Mouse (Mus musculus) CH12.LX (cell line): ENCODE measurements around the gene Ascl2. TPM values are rescaled to one million over a fixed set of nuclear protein-coding genes. Genes with fewer than 3 reads are reported as not detected.

Experiments
- DNase-seq: peaks from one replicate; pipeline ENCODE4 v3.0.0-alpha.2; 2013; ENCODE audit errors: extremely low read depth
- H3K27ac ChIP-seq: 2 replicates; pipeline ENCODE4 v1.5.1; 2012; ENCODE audit warnings: low read depth, mild to moderate bottlenecking, control low read depth, moderate library complexity; ENCODE audit not compliant: insufficient read depth
- H3K27me3 ChIP-seq: replicated peaks from 2 replicates; pipeline ENCODE3; 2012; ENCODE audit warnings: inconsistent platforms
- H3K36me3 ChIP-seq, 2 experiments: replicated peaks in 1 of 2; 2 replicates each; pipeline versions ENCODE3 to v1.6.1; 2012; ENCODE audit warnings: inconsistent platforms in 1 of 2, low read length in 1 of 2, mild to moderate bottlenecking in 1 of 2, mixed read lengths in 1 of 2, moderate library complexity in 1 of 2; ENCODE audit not compliant: control insufficient read depth in 1 of 2, insufficient read depth in 1 of 2
- H3K4me1 ChIP-seq, 2 experiments: 2 replicates each; pipeline ENCODE4 v1.6.1; 2012; ENCODE audit warnings: inconsistent platforms in 1 of 2, moderate library complexity in 1 of 2; ENCODE audit not compliant: insufficient read depth in 2 of 2, control insufficient read depth in 1 of 2
- H3K4me2 ChIP-seq: 2 replicates; pipeline ENCODE4 v1.6.1; 2012; ENCODE audit warnings: low read depth, mild to moderate bottlenecking, control low read depth; ENCODE audit not compliant: poor library complexity, insufficient read depth, severe bottlenecking
- H3K4me3 ChIP-seq, 3 experiments: fragments of 150-350 bp in 1 of 3; sonication (generic) in 1 of 3; replicated peaks in 1 of 3; 2 replicates each; pipeline versions ENCODE3 to v1.5.1; 2011 to 2012; ENCODE audit warnings: low read depth in 2 of 3, low read length in 2 of 3, mild to moderate bottlenecking in 2 of 3, moderate library complexity in 2 of 3, control low read depth in 1 of 3, improper control_type of control experiment in 1 of 3, inconsistent platforms in 1 of 3, mixed read lengths in 1 of 3; ENCODE audit not compliant: poor library complexity in 1 of 3
- H3K79me2 ChIP-seq: replicated peaks from 2 replicates; pipeline ENCODE4 v1.6.1; 2012; ENCODE audit warnings: mild to moderate bottlenecking, moderate library complexity; ENCODE audit not compliant: control insufficient read depth, poor library complexity, insufficient read depth, severe bottlenecking; ENCODE audit errors: extremely low read depth
- H3K9ac ChIP-seq: 2 replicates; pipeline ENCODE4 v1.6.1; 2012; ENCODE audit warnings: low read depth, mild to moderate bottlenecking, control low read depth, moderate library complexity; ENCODE audit not compliant: insufficient read depth
- H3K9me3 ChIP-seq: replicated peaks from 2 replicates; pipeline ENCODE3; 2012; ENCODE audit warnings: low read length, inconsistent platforms, mixed read lengths
- BHLHE40 ChIP-seq: IDR thresholded peaks from 2 replicates; pipeline ENCODE4 v1.6.1; 2011; ENCODE audit warnings: mild to moderate bottlenecking, low read depth, low read length, improper control_type of control experiment
- CHD1 ChIP-seq: IDR thresholded peaks from 2 replicates; pipeline ENCODE4 v1.6.1; 2012; ENCODE audit warnings: low read depth, low read length, improper control_type of control experiment, inconsistent platforms
- CTCF ChIP-seq, 2 experiments: IDR thresholded peaks in 1 of 2; conservative IDR thresholded peaks in 1 of 2; 2 replicates each; pipeline ENCODE4 v1.5.1; 2011 to 2012; ENCODE audit warnings: low read depth in 2 of 2, low read length in 2 of 2, improper control_type of control experiment in 1 of 2, inconsistent platforms in 1 of 2, mild to moderate bottlenecking in 1 of 2, moderate library complexity in 1 of 2
- EP300 ChIP-seq: IDR thresholded peaks from 2 replicates; pipeline ENCODE4 v1.6.1; 2011; ENCODE audit warnings: low read length, improper control_type of control experiment
- ETS1 ChIP-seq: conservative IDR thresholded peaks from 2 replicates; pipeline ENCODE4 v1.6.1; 2012; ENCODE audit warnings: low read depth, mild to moderate bottlenecking, inconsistent platforms, low read length, improper control_type of control experiment, moderate library complexity
- IRF4 ChIP-seq: IDR thresholded peaks from 2 replicates; pipeline ENCODE4 v1.6.1; 2014; ENCODE audit warnings: low read depth, mild to moderate bottlenecking, inconsistent platforms, low read length, improper control_type of control experiment
- JUN ChIP-seq: IDR thresholded peaks from 2 replicates; pipeline ENCODE4 v1.6.1; 2011; ENCODE audit warnings: low read depth, mild to moderate bottlenecking, low read length, improper control_type of control experiment, moderate library complexity; ENCODE audit not compliant: insufficient read depth
- MAFK ChIP-seq: IDR thresholded peaks from 2 replicates; pipeline ENCODE4 v1.6.1; 2011; ENCODE audit warnings: low read length, improper control_type of control experiment; ENCODE audit not compliant: insufficient replicate concordance
- MAX ChIP-seq: IDR thresholded peaks from 2 replicates; pipeline ENCODE4 v1.6.1; 2011; ENCODE audit warnings: low read length, improper control_type of control experiment
- MAZ ChIP-seq: IDR thresholded peaks from 2 replicates; pipeline ENCODE4 v1.6.1; 2012; ENCODE audit warnings: low read depth, mild to moderate bottlenecking, inconsistent platforms, low read length, improper control_type of control experiment, moderate library complexity
- NRF1 ChIP-seq: IDR thresholded peaks from 2 replicates; pipeline ENCODE4 v1.6.1; 2014; ENCODE audit warnings: low read depth, mild to moderate bottlenecking, inconsistent platforms, low read length, improper control_type of control experiment, moderate library complexity
- PAX5 ChIP-seq: IDR thresholded peaks from 2 replicates; pipeline ENCODE4 v1.6.1; 2012; ENCODE audit warnings: low read length, inconsistent platforms, mixed read lengths
- SMC3 ChIP-seq: IDR thresholded peaks from 2 replicates; pipeline ENCODE4 v1.6.1; 2011; ENCODE audit warnings: low read depth, low read length, improper control_type of control experiment
- TBP ChIP-seq: conservative IDR thresholded peaks from 2 replicates; pipeline ENCODE4 v1.6.1; 2011; ENCODE audit warnings: low read depth, low read length, improper control_type of control experiment
- UBTF ChIP-seq: IDR thresholded peaks from 2 replicates; pipeline ENCODE4 v1.6.1; 2012; ENCODE audit warnings: low read depth, mild to moderate bottlenecking, inconsistent platforms, low read length, improper control_type of control experiment, moderate library complexity
- USF1 ChIP-seq: IDR thresholded peaks from 2 replicates; pipeline ENCODE4 v1.6.1; 2014; ENCODE audit warnings: low read depth, mild to moderate bottlenecking, inconsistent platforms, low read length, improper control_type of control experiment
- USF2 ChIP-seq: conservative IDR thresholded peaks from 2 replicates; pipeline ENCODE4 v1.6.1; 2011; ENCODE audit warnings: low read depth, low read length, improper control_type of control experiment
- ZC3H11A ChIP-seq: IDR thresholded peaks from 2 replicates; pipeline ENCODE4 v1.6.1; 2012; ENCODE audit warnings: low read depth, mild to moderate bottlenecking, inconsistent platforms, low read length, improper control_type of control experiment
- ZKSCAN1 ChIP-seq: IDR thresholded peaks from 2 replicates; pipeline ENCODE4 v1.6.1; 2012; ENCODE audit warnings: low read depth, inconsistent platforms, low read length, improper control_type of control experiment, borderline replicate concordance
- ZMIZ1 ChIP-seq: IDR thresholded peaks from 2 replicates; pipeline ENCODE4 v1.6.1; 2012; ENCODE audit warnings: low read depth, mild to moderate bottlenecking, inconsistent platforms, low read length, improper control_type of control experiment
- dilution Hi-C: fragments of 300-500 bp; cut with MboI; formaldehyde crosslinking; loops from 2 replicates; pipeline ENCODE4 v1.14.3; 2020; ENCODE audit warnings: low sequenced_read_pairs; ENCODE audit not compliant: extremely low pct_unique_long_range_greater_than_20kb, extremely low pct_ligation_motif_present
- in situ Hi-C: fragments of 300-500 bp; cut with MboI; formaldehyde crosslinking; loops from 3 replicates; pipeline ENCODE4 v1.14.3; 2019; ENCODE audit warnings: low sequenced_read_pairs, low pct_ligation_motif_present, low pct_unique_long_range_greater_than_20kb, mixed read lengths
- polyA plus RNA-seq: library from polyadenylated mRNA; unstranded; fragments of >175 nt; gene quantifications from 2 replicates; pipeline ENCODE4 v1.2.1, GENCODE M21; 2012; ENCODE audit warnings: low read depth; ENCODE audit not compliant: insufficient read length
- total RNA-seq, 2 experiments: library from RNA; depleted of rRNA; stranded (reverse); fragments of 300-350 nt in 1 of 2; fragments of >200 nt in 1 of 2; gene quantifications; 2 replicates each; pipeline ENCODE4 v1.2.3; 2012 to 2014

The Ascl2 gene
- total RNA-seq (2012; rRNA removed) (not detected in 2 replicates), total RNA-seq (2014; rRNA removed) (not detected in 2 replicates), polyA plus RNA-seq (not detected in 2 replicates)

DNA sequence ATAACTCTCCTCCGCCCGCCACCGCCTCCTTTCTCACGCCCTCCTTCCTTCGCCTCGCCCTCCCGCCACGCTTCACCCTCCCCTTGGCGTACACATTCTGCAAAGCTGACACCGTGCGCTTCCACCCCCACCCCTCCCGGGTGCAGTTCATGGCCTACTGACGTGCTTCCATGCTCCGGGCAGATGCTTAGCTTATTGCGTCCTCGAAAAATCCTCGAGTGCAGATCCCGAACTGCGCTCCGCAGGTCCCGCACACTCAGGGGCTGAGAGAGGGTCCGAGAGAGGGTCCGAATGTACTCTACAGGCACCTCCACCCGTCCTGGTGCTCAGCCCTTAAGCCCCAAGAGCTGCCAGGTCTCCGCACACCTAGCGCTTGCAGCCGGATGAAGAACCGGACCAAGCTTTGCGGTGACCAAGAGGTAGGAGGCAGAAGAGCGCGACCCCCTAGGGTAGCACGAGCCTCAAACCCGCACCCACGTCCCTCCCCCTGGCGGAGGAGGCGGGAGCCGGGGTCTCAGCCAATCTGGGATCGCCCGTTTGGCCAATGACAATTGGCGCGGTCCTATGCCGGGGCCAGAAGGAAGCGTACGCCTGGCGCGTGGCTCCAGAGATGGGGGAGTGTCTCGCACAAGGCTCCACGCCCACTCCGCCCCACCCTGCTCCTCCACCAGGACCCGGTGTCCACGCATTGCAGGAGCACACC lies at the start of gene Ascl2:
Gene Ascl2, minus strand, starts transcription at position 456 of the 703 bp plus-strand sequence.
- no peak within 1 kb of the TSS for H3K27ac ChIP-seq
- H3K9ac ChIP-seq: no peak within 1 kb of the TSS
- no peak for TF ChIP-seq JUN
- TF ChIP-seq MAX: no peak
- TF ChIP-seq PAX5: no peak
- TF ChIP-seq USF2: no peak
- TF ChIP-seq ETS1: no peak
- TF ChIP-seq EP300: no peak
- no peak for TF ChIP-seq CHD1
- no peak for TF ChIP-seq BHLHE40
- no peak for TF ChIP-seq MAZ
- TF ChIP-seq ZKSCAN1: no peak
- no peak for TF ChIP-seq MAFK
- no peak for TF ChIP-seq UBTF
- no peak for TF ChIP-seq ZC3H11A
- TF ChIP-seq SMC3: no peak
- peaks cover 16% of the 10 kb centered on the region for H3K9me3 ChIP-seq
- no peak for DNase-seq
- peak within 1 kb of the TSS in 1 of 3 experiments; percentile 48 for H3K4me3 ChIP-seq
- dilution Hi-C loops: no loop called here
- peak within 1 kb of the TSS; percentile 68 for H3K4me2 ChIP-seq
- H3K36me3 ChIP-seq: no peaks in the 10 kb centered on the region
- H3K79me2 ChIP-seq: no peaks in the 10 kb centered on the region
- H3K4me1 ChIP-seq: peaks cover 11 to 12% of the 10 kb centered on the region in 2 experiments; a peak in 3 of 4 replicates
- in situ Hi-C loops: no loop called here
- H3K27me3 ChIP-seq: peaks cover 81% of the 10 kb centered on the region

DNA sequence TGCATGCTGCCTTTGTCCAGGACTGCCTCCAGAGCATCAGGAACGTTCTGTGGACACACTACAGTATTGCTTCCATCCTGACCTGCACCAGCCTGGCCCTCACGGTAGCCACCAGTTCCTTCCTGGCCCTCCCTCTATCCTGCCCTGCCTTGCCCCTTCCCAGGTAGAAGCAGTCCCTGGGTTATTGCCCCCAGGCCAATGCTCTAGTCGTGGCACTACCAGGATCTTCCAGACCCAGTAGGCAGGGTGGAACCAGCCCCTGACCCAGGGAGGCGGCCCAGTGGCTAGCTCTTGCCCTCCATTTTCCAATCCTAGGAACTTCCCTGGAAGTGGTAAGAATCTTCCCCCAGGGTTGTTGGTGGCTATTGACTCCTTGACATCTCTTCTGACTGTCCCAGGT lies 48.1 kb upstream of the Ascl2 start:
- peaks cover 33 to 70% of the 10 kb centered on the region in 2 experiments for H3K4me1 ChIP-seq
- no peak for DNase-seq
- TF ChIP-seq NRF1 (no peak), MAFK (no peak), USF1 (no peak), USF2 (no peak), ZC3H11A (no peak), CTCF (conservative IDR thresholded peaks at IDR 0.05 in 1 of 2, IDR thresholded peaks at IDR 0.05 in 1 of 2; ENCODE audit: low read depth in 2 of 2, low read length in 2 of 2) (no peak), ZMIZ1 (no peak), IRF4 (no peak), TBP (no peak)
- dilution Hi-C loops: no loop called here
- H3K4me2 ChIP-seq: no peak overlapping the region
- no peaks in the 10 kb centered on the region for H3K27me3 ChIP-seq
- no peak overlapping the region for H3K9ac ChIP-seq
- H3K4me3 ChIP-seq: peak overlapping the region in 1 of 3 experiments; percentile 4
- no peak overlapping the region for H3K27ac ChIP-seq
- H3K9me3 ChIP-seq: no peaks in the 10 kb centered on the region
- H3K79me2 ChIP-seq: no peaks in the 10 kb centered on the region
- in situ Hi-C loops: loop anchor here (25.0 kb wide), 1 partner anchor 555 kb away; the partner anchor contains the start of gene Lsp1
- H3K36me3 ChIP-seq: peaks cover 3 to 43% of the 10 kb centered on the region in 2 experiments
